Mouse (Mus musculus): ENCODE measurements around the gene Slc16a3. TPM values are rescaled to one million over a fixed set of nuclear protein-coding genes. Genes with fewer than 3 reads are reported as not detected.

The Slc16a3 gene
- total RNA-seq, 4 experiments from 2014 or later = 268 to 367 (median 304) TPM

DNA sequence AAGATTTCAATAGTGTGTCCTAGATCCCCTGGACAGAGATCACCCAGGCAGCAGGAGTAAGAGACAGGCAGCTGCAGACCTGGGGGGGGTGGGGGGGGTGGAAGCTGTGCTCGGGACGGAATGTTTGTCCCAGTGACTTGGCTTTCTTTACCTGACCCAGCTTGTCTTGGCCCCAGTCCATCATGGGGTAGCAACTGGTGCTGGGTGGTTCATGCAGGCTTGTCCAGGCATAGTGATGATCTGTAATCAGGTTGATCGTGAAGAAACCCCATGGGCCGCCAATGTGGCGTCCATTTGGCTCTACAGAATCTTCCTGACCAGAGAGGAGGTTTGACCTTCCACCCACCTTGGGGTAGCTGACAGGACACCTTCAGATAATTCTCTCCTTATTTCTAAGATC, 2.4 kb upstream of the Slc16a3 start:
- DNase-seq (ENCODE audit: low spot score in 2 of 2) = peak in 1 of 2 experiments; percentile 54

- peak; percentile 81 to 92 for DNase-seq (ENCODE audit: low spot score in 2 of 2)
These were observed 876 bp downstream of the Slc16a3 start for GRCm38 (mm10) chr11:120948861-120949851.

- no peak for DNase-seq (ENCODE audit: low spot score in 2 of 2)
These were observed 1.6 kb downstream of the Slc16a3 start for GRCm38 (mm10) chr11:120949863-120950262.

GRCm38 (mm10) chr11:120950281-120951202, 2.3 kb downstream of the Slc16a3 start:
- DNase-seq (ENCODE audit: low spot score in 2 of 2) = peak; percentile 94 to 97

DNA sequence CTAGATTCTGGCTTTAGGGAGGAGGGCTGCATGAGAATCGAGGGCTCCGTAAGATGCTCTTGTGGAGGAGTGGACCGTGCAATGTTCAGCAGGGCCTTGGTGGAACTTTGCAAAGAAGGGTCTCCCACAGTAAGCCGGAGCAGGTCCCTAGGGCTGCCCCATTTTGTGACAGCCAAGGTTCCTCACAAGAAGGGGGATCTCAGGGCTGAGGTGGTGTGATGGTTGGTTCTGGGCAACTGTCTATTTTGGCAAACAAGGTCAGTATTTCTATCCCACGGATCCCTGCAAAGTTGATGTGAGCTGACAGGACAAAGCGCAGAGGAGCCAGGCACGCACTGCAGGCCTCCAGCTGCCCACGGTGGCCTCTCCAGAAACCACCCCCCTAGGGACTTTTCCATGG, 3.0 kb downstream of the Slc16a3 start:
- DNase-seq (ENCODE audit: low spot score in 2 of 2) = no peak

DNA sequence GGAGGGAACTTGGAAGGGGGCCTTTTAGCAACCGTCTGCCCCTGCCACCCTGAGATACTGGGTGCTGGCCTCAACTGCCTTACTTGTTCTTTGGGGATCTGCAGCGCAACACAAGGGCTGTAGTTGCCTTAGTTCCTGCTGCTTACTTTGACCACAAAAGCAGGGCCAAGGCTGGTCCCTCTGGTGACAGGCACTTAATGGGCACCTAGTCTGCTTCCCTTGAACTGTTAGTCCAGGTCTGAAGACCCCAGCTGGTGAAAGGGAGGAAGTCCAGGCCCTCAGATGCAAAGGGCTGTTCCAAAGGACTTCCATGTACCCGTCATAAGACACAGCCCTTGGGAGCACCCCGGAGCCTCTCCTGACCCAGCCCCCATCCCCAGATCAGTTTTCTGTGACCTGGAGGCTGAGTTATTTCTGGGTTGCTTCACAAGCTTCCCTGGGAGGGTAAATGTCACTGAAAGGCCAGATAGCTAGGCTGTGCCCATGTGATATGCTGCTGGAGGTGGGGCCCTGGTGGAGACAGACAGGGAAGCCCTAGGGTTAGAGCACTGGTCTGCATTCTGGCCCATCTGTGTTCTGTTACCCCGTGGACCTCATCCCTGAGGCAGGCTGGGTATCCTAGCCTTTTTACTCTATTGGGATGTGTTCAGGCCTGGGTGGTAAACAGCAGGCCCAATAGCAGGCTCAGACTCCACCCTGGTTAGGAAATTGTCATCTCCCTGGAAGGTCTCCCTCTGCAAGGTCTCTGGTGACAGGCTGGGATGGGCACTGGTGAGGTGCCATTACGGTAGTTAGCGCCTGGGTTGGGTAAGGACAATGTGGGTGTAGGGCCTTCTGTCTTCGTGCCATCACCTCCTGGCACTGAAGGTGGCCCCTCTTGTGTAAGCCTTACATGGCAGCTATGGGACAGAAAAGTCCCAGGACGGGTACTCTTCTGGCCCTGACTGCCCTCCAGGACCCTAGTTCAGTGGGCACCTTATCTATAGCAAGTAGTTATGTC, 3.8 kb downstream of the Slc16a3 start:
- peak; percentile 77 to 85 for DNase-seq (ENCODE audit: low spot score in 2 of 2)

- peak in 1 of 2 experiments; percentile 57 for DNase-seq (ENCODE audit: low spot score in 2 of 2)
These were observed 6.7 kb downstream of the Slc16a3 start for GRCm38 (mm10) chr11:120954936-120955335.

DNA sequence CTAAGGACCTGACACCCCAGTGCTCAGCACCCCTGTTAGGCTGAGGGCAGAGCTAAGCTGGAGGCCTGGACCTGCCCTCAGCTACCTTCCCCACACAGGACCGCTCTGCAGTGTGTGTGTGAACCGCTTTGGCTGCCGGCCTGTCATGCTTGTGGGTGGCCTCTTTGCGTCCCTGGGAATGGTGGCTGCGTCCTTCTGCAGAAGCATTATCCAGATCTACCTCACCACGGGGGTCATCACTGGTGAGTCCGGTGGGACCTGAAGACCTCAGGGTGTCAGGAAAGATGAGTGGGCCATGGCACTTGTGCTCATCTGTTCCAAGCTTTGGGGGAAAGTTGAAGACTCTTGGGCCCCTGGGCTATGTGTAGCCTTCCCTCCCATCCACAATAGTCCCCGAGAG, 7.4 kb downstream of the Slc16a3 start:
- no peak for DNase-seq (ENCODE audit: low spot score in 2 of 2)

GRCm38 (mm10) chr11:120957052-120957451, 8.8 kb downstream of the Slc16a3 start:
- no peak for DNase-seq (ENCODE audit: low spot score in 2 of 2)

DNA sequence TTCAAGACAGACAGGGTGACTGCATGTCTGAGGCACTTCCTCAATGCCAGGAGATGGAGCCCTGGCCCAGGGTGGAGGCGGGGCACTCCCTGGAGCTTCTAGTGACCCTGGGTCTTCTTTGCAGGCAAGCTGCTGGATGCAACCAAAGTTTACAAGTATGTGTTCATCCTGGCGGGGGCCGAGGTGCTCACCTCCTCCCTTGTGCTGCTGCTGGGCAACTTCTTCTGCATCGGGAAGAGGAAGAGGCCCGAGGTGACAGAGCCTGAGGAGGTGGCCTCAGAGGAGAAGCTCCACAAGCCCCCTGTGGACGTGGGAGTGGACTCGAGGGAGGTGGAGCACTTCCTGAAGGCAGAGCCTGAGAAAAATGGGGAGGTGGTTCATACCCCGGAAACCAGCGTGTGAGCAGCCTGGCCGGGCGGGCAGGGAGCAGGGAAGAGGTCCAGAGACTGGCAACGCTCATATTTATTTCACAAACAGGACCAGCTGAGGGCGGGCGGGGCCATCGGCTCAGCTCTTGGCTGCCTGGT, 9.5 kb downstream of the Slc16a3 start:
- no peak for DNase-seq (ENCODE audit: low spot score in 2 of 2)

- DNase-seq (ENCODE audit: low spot score in 2 of 2) = no peak
These were observed 10.8 kb downstream of the Slc16a3 start for GRCm38 (mm10) chr11:120959066-120959465.

GRCm38 (mm10) chr11:120959564-120959963, 11.3 kb downstream of the Slc16a3 start:
- DNase-seq (ENCODE audit: low spot score in 2 of 2) = no peak

DNA sequence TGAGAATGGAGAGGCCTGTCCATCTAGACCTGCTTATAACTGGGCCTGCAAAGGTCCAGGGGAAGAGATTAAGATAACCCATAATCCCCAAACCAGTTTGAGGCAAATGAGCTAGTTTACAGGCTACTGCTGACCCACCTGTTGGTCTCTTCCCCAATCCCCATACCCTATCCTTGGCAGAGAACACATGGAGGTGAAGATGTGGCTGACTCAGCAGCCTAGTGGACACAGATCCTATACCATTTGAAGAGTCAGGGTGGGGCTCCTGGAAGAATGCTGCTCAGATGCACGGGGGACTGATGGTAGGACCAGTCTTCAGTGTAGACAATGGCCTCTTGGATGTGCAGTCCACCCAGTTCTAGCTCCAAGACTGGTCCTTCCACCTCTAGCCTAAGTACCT, 12.0 kb downstream of the Slc16a3 start:
- DNase-seq (ENCODE audit: low spot score in 2 of 2) = no peak

DNA sequence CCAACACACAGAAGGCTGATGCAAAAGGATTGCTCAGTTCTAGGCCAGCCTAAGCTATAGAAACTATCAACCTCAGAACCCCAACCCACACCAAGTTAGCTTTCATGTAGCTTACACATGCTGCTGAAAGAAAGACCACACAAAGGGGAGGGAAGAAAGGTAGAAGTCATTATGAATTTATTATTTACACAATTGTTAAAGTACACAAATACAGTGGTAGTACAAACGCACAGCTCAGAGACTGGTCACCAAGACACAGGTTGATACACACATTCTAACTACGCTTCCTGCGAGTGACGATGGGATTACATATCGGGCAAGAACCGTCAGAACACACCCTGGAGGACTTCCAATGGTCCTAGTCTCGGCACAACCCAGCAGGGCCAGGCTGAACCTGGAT, 13.3 kb downstream of the Slc16a3 start:
- DNase-seq (ENCODE audit: low spot score in 2 of 2) = no peak

GRCm38 (mm10) chr11:120962050-120962771, 13.9 kb downstream of the Slc16a3 start:
- no peak for DNase-seq (ENCODE audit: low spot score in 2 of 2)

- DNase-seq (ENCODE audit: low spot score in 2 of 2) = no peak
These were observed 14.6 kb downstream of the Slc16a3 start for GRCm38 (mm10) chr11:120962909-120963308.

DNA sequence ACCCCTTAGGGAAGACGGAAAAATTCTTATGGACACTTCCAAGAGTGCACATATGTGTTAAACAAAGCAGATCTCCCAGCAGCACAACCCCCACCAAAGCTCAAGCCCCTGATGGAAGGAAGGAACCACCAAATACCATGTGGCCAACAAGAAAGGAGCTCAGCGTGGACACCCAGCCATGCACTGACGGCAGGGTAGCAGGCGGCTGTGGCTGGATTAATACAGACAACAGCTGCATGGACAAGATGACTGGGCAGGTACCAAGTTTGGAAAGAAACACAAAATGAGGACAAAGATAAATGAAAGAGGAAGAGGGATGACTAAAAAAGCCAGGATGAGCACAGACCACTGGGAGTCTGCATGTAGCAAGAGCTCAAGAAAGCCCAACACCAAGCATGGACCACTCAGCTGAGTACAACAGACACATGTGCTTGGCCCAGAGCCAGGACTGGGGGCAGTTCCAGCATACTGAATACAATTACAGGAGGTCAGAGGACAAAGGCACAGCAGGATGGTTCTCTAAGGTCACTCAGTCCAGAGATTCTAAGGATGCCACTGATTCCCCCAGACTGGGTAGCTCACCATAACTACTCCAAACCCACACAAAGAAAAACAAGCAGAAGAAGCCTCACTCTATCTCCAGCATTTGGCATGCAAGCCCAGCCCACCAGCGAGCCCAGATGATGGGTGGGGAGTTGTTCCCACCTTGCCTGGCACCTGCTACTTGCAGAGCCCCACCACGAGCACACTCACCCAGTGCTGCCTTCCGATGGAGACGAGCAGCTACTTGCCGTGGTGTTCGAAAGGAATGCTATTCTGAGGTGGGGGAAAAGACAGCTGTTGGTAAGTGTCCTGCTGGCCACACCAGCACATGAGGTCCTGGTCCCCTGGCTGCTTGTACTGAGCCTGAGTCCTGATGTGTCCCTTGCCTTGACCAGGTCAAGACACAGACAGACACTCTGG, 16.2 kb downstream of the Slc16a3 start:
- DNase-seq (ENCODE audit: low spot score in 2 of 2) = no peak

GRCm38 (mm10) chr11:120965587-120965986, 17.3 kb downstream of the Slc16a3 start:
- no peak for DNase-seq (ENCODE audit: low spot score in 2 of 2)

GRCm38 (mm10) chr11:120969742-120970141, 21.5 kb downstream of the Slc16a3 start:
- no peak for DNase-seq (ENCODE audit: low spot score in 2 of 2)
